Mouse (Mus musculus) heart, postnatal 0 days (tissue): Measurements from ENCODE around the gene Kansl3. TPM values are rescaled to one million over a fixed set of nuclear protein-coding genes. Genes with fewer than 3 reads are reported as not detected.
A peak's percentile ranks its signal among the peaks of the same experiment; 100 is the strongest.

Source experiments
- ATAC-seq: fragments of 200-750 bp; cut with Nextera tagmentation; 2 replicates; pipeline ENCODE4 v1.8.0; 2017; ENCODE audit warnings: low read depth, moderate number of reproducible peaks, moderate library complexity; ENCODE audit not compliant: insufficient read depth
- DNase-seq: peaks from one replicate; pipeline ENCODE4 v3.0.0-alpha.2; 2016; ENCODE audit warnings: low spot score
- H3K27ac ChIP-seq: fragments of 300-500 bp; sonication (generic); 2 replicates; pipeline ENCODE4 v1.5.1; 2014; ENCODE audit warnings: low read depth, mild to moderate bottlenecking
- H3K27me3 ChIP-seq: fragments of 300-500 bp; sonication (generic); 2 replicates; pipeline ENCODE4 v1.6.1; 2014; ENCODE audit warnings: low read length, mixed read lengths; ENCODE audit not compliant: control insufficient read depth, insufficient read depth
- H3K36me3 ChIP-seq: fragments of 300-500 bp; sonication (generic); replicated peaks from 2 replicates; pipeline ENCODE4 v1.6.1; 2014; ENCODE audit warnings: low read length, mixed read lengths; ENCODE audit not compliant: control insufficient read depth, insufficient read depth
- H3K4me1 ChIP-seq: fragments of 300-500 bp; sonication (generic); 2 replicates; pipeline ENCODE4 v1.6.1; 2014; ENCODE audit warnings: antibody characterized with exemption; ENCODE audit not compliant: control insufficient read depth, insufficient read depth
- H3K4me2 ChIP-seq: fragments of 300-500 bp; sonication (generic); 2 replicates; pipeline ENCODE4 v1.6.1; 2014; ENCODE audit warnings: low read depth, mild to moderate bottlenecking, low read length, moderate library complexity
- H3K4me3 ChIP-seq: fragments of 300-500 bp; sonication (generic); 2 replicates; pipeline ENCODE4 v1.5.1; 2014; ENCODE audit warnings: low read depth, low read length
- H3K9ac ChIP-seq: fragments of 300-500 bp; sonication (generic); replicated peaks from 2 replicates; pipeline ENCODE4 v1.6.1; 2014; ENCODE audit warnings: low read depth, low read length, mixed read lengths
- H3K9me3 ChIP-seq: fragments of 300-500 bp; sonication (generic); replicated peaks from 2 replicates; pipeline ENCODE4 v1.6.1; 2016; ENCODE audit warnings: low read length; ENCODE audit not compliant: control insufficient read depth
- CTCF ChIP-seq: IDR thresholded peaks from 2 replicates; pipeline ENCODE4 v1.5.1; 2016; ENCODE audit warnings: antibody characterized with exemption, control low read depth, low read depth
- EP300 ChIP-seq: IDR thresholded peaks from 2 replicates; pipeline ENCODE4 v1.6.1; 2016; ENCODE audit warnings: antibody characterized with exemption, low read depth
- WGBS: fragments of 180-500 bp; shearing (Covaris S2); extraction: QIAGEN DNeasy Blood & Tissue Kit; methylation state at CpG from one replicate; pipeline ENCODE4 v1.1.7; 2014; 5-methylcytosine and 5-hydroxymethylcytosine counted together
- polyA plus RNA-seq: library from polyadenylated mRNA; unstranded; fragments of >200 nt; fragmentation: Nextera tagmentation; extraction: Ambion mirVana; gene quantifications from 2 replicates; pipeline ENCODE4 v1.2.1, GENCODE M21; 2015
- total RNA-seq: library from RNA; depleted of rRNA; stranded (reverse); fragments of >200 nt; gene quantifications from 2 replicates; pipeline ENCODE4 v1.2.3, GENCODE M21; 2014; ENCODE audit warnings: low replicate concordance

The Kansl3 gene
- total and polyA plus RNA-seq, 2 experiments from 2014 or later = 29.7 to 46.3 TPM

GRCm38 (mm10) chr1:36302957-36303356 lies 66.0 kb downstream of the Kansl3 start:
- Histone ChIP-seq H3K4me2 (peak overlapping the region; percentile 60), H3K9ac (peak overlapping the region; percentile 31; the same call in 1 of the 2 replicates), H3K4me3 (peak overlapping the region; percentile 30), H3K27ac (peak overlapping the region; percentile 79), H3K9me3 (no peaks in the 10 kb centered on the region), H3K4me1 (peaks cover 21% of the 10 kb centered on the region), H3K27me3 (no peaks in the 10 kb centered on the region), H3K36me3 (no peaks in the 10 kb centered on the region)
- no peak for ATAC-seq
- DNase-seq = no peak
- WGBS = 15% methylated on average over 9 of the region's 9 CpGs
- no peak for TF ChIP-seq CTCF
- TF ChIP-seq EP300 = no peak

DNA sequence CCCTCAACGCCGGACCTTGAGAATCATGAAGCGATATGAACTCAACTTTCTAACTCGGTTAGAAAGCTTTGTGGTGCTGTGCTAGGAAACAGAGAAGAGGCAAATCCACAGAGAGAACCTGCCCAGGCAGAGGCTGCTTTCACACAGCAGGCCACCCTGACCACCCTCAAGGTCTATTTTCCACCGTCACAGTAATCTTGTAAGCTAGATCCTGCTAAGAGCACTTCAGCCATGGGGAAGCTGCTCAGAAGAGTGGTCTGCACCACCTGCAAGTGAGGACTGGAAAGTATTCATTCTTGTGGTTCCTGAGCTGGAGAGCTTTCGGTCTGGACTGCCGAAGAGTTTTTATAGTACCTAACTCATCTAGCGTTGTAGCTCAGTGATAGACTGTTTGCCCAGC lies 66.7 kb downstream of the Kansl3 start:
- no peak for ATAC-seq
- H3K9ac ChIP-seq = no peak overlapping the region
- H3K4me2 ChIP-seq = no peak overlapping the region
- DNase-seq = no peak
- no peak overlapping the region for H3K27ac ChIP-seq
- no peaks in the 10 kb centered on the region for H3K36me3 ChIP-seq
- H3K4me1 ChIP-seq = peaks cover 21% of the 10 kb centered on the region
- TF ChIP-seq EP300 (no peak), CTCF (no peak)
- no peak overlapping the region for H3K4me3 ChIP-seq
- H3K9me3 ChIP-seq = no peaks in the 10 kb centered on the region
- no peaks in the 10 kb centered on the region for H3K27me3 ChIP-seq
- WGBS = 69% methylated on average over 8 of the region's 8 CpGs

DNA sequence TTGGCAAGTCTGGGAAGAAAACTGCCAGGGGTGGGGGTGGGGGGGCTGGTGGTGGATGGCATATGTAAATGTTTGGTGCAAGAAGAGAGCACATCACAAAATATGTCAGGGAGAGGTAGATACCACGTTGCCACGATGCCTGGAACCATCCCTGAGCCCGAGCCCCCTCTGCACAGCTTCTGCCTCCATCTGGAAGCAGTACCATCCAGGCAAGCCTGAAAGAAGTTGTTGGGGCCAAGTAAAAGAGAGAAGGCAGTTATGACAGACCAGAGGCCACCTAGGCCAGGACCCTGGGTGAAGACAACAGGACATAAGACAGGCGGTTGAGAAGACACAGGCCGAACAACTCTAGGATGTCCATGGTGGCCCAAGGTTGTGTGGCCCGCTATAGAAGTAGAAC lies 68.5 kb downstream of the Kansl3 start:
- Histone ChIP-seq H3K4me2 (no peak overlapping the region), H3K27ac (no peak overlapping the region), H3K9me3 (no peaks in the 10 kb centered on the region), H3K27me3 (no peaks in the 10 kb centered on the region), H3K9ac (no peak overlapping the region), H3K4me3 (no peak overlapping the region), H3K4me1 (peaks cover 21% of the 10 kb centered on the region), H3K36me3 (no peaks in the 10 kb centered on the region)
- no peak for ATAC-seq
- WGBS = 88% methylated on average over 6 of the region's 6 CpGs
- no peak for TF ChIP-seq CTCF
- no peak for TF ChIP-seq EP300
- no peak for DNase-seq

GRCm38 (mm10) chr1:36299676-36300075 lies 69.3 kb downstream of the Kansl3 start:
- DNase-seq (no peak), ATAC-seq (no peak)
- peaks cover 16% of the 10 kb centered on the region for H3K4me1 ChIP-seq
- 50% methylated on average over 2 of the region's 2 CpGs for WGBS
- no peak overlapping the region for H3K4me2 ChIP-seq
- no peak overlapping the region for H3K9ac ChIP-seq
- H3K27me3 ChIP-seq = no peaks in the 10 kb centered on the region
- no peaks in the 10 kb centered on the region for H3K36me3 ChIP-seq
- H3K4me3 ChIP-seq = no peak overlapping the region
- no peaks in the 10 kb centered on the region for H3K9me3 ChIP-seq
- H3K27ac ChIP-seq = no peak overlapping the region
- no peak for TF ChIP-seq EP300
- no peak for TF ChIP-seq CTCF

GRCm38 (mm10) chr1:36299126-36299525 lies 69.9 kb downstream of the Kansl3 start:
- Histone ChIP-seq H3K27me3 (no peaks in the 10 kb centered on the region), H3K9me3 (no peaks in the 10 kb centered on the region), H3K4me2 (no peak overlapping the region), H3K4me1 (peaks cover 11% of the 10 kb centered on the region), H3K9ac (no peak overlapping the region), H3K27ac (no peak overlapping the region), H3K4me3 (no peak overlapping the region), H3K36me3 (no peaks in the 10 kb centered on the region)
- DNase-seq (no peak), ATAC-seq (no peak)
- TF ChIP-seq CTCF (no peak), EP300 (no peak)
- WGBS = 46% methylated on average over 13 of the region's 13 CpGs

DNA sequence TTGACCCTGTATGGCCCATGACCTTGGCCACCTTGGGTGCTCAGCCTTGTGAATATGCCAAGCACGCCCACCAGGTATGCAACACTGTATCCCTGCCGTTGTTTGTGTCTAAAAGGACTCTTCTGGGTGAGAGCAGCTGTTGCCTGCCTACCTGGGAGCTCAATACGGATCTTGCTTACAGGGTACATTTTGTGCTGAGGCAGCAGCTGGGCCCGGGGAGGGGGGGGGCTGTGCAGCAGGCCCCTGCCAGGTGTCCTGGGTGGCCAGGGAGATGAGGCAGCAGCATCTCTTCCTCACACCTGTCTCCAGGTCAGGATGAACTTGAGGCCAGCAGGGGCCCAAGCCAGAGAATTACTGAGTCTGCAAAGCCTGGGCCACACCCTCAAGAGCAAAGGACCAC lies 70.9 kb downstream of the Kansl3 start:
- Histone ChIP-seq H3K9me3 (no peaks in the 10 kb centered on the region), H3K4me1 (peaks cover 4% of the 10 kb centered on the region; the same call in 1 of the 2 replicates), H3K27ac (no peak overlapping the region), H3K36me3 (no peaks in the 10 kb centered on the region), H3K4me3 (no peak overlapping the region), H3K27me3 (no peaks in the 10 kb centered on the region), H3K4me2 (no peak overlapping the region), H3K9ac (no peak overlapping the region)
- 74% methylated on average over 4 of the region's 4 CpGs for WGBS
- ATAC-seq = no peak
- no peak for TF ChIP-seq EP300
- TF ChIP-seq CTCF = no peak
- DNase-seq = no peak
